Mouse (Mus musculus) heart, postnatal 0 days (tissue): Measurements from ENCODE around the gene Ccdc27.

Experiments
- CTCF ChIP-seq: IDR thresholded peaks from 2 replicates; pipeline ENCODE4 v1.5.1; 2016; ENCODE audit warnings: antibody characterized with exemption, control low read depth, low read depth
- EP300 ChIP-seq: IDR thresholded peaks from 2 replicates; pipeline ENCODE4 v1.6.1; 2016; ENCODE audit warnings: antibody characterized with exemption, low read depth

DNA sequence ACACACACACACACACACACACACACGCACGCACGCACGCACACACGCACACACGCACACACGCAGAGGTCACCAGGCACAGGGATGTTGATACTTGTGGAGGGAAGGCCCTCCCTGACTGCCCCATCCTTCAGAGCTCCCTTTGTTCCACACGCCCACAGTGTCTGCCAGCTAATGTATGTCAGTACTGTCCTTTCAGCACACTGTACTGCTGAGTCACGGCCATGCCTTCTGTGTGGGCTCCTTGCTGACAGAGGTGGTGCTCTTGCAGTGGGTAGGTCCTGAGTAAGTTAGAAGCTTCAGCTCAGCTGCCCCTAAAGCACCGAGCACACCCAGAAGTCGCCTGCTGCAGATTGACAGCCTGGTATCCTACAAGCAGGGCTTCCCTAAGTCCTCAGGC is 62.0 kb downstream of the Ccdc27 start:
- TF ChIP-seq CTCF: no peak
- TF ChIP-seq EP300: no peak
